Mouse (Mus musculus) midbrain, embryonic 11.5 days (tissue): ENCODE results near the gene Gm45062. TPM values are rescaled to one million over a fixed set of nuclear protein-coding genes. Genes with fewer than 3 reads are reported as not detected.
"Not testable (repeated sequence)": the region's sequence is repeated elsewhere in the genome, so short reads cannot be mapped to it uniquely, and the experiment has no call there.

Experiments
- ATAC-seq: fragments of 200-750 bp; cut with Nextera tagmentation; 2 replicates; pipeline ENCODE4 v1.8.0; 2017; ENCODE audit warnings: moderate TSS enrichment, moderate library complexity; ENCODE audit not compliant: low FRiP score
- DNase-seq: peaks from one replicate; pipeline ENCODE4 v3.0.0; 2015; ENCODE audit warnings: low spot score; ENCODE audit errors: missing footprints
- H3K27ac ChIP-seq: fragments of 300-500 bp; sonication (generic); 2 replicates; pipeline ENCODE4 v1.5.1; 2014; ENCODE audit warnings: low read depth, low read length
- H3K27me3 ChIP-seq: fragments of 300-500 bp; sonication (generic); 2 replicates; pipeline ENCODE4 v1.6.1; 2014; ENCODE audit warnings: mild to moderate bottlenecking, low read length, moderate library complexity, mixed read lengths; ENCODE audit not compliant: control insufficient read depth, insufficient read depth
- H3K36me3 ChIP-seq: fragments of 300-500 bp; sonication (generic); 2 replicates; pipeline ENCODE4 v1.6.1; 2014; ENCODE audit warnings: mild to moderate bottlenecking, low read length, moderate library complexity, mixed read lengths; ENCODE audit not compliant: control insufficient read depth, insufficient read depth
- H3K4me1 ChIP-seq: fragments of 300-500 bp; sonication (generic); 2 replicates; pipeline ENCODE4 v1.6.1; 2014; ENCODE audit warnings: low read length; ENCODE audit not compliant: control insufficient read depth, insufficient read depth
- H3K4me2 ChIP-seq: fragments of 300-500 bp; sonication (generic); 2 replicates; pipeline ENCODE4 v1.6.1; 2014; ENCODE audit warnings: mild to moderate bottlenecking, moderate library complexity
- H3K4me3 ChIP-seq: fragments of 300-500 bp; sonication (generic); 2 replicates; pipeline ENCODE4 v1.5.1; 2014; ENCODE audit warnings: low read depth, low read length
- H3K9ac ChIP-seq: fragments of 300-500 bp; sonication (generic); 2 replicates; pipeline ENCODE4 v1.6.1; 2014; ENCODE audit warnings: low read length
- H3K9me3 ChIP-seq: fragments of 300-500 bp; sonication (generic); 2 replicates; pipeline ENCODE4 v1.6.1; 2016; ENCODE audit warnings: low read length; ENCODE audit not compliant: control insufficient read depth
- WGBS: fragments of 180-500 bp; shearing (Covaris S2); extraction: QIAGEN DNeasy Blood & Tissue Kit; methylation state at CpG from one replicate; pipeline ENCODE4 v1.1.7; 2014; 5-methylcytosine and 5-hydroxymethylcytosine counted together
- polyA plus RNA-seq: library from polyadenylated mRNA; unstranded; fragments of >200 nt; fragmentation: Nextera tagmentation; extraction: Ambion mirVana; gene quantifications from 2 replicates; pipeline ENCODE4 v1.2.1, GENCODE M21; 2014

The Gm45062 gene
- polyA plus RNA-seq, 1 experiment from 2014 or later, result 15.6 TPM

DNA sequence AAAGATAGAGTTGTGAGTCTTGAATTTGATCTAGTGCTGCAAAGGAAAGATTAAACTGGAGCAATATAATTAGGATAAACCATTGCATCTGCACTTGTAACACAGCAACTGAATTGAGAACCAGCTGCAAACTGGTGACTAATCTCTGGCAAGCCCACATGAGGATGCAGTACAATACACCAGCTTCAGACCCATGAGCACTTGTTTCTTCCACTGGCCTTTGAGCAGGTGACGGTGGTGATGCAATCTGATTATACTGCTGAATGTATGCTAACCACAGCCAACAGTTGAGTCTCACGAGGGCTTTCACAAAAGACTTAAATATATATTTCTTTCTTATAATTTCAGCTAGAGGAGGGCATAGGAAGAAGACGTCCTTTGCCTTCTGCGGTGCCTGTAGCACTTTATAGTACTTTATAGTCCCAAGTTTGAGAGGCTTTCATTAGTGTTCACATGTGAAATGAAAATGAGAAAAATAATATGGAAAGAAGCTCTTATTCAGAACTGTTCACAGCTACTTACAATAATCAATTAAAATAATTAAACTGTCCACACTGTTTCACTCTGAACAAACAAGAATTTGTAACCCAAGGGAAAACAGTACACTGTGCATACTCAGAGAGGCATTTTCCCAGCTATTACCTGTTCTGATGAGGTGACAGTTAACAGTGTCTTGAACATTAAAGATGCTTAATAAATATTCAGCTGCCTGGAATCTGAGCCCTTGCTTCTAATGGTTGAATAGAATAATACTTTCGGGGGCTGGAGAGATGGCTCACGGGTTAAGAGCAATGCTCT is 40.0 kb downstream of the Gm45062 start:
- Histone ChIP-seq H3K4me3 (no peak overlapping the region), H3K9me3 (no peaks in the 10 kb centered on the region), H3K27me3 (no peaks in the 10 kb centered on the region), H3K27ac (no peak overlapping the region), H3K4me1 (no peaks in the 10 kb centered on the region), H3K9ac (no peak overlapping the region), H3K36me3 (no peaks in the 10 kb centered on the region), H3K4me2 (no peak overlapping the region)
- DNase-seq, result no peak
- 0 out of 2 replicates have a peak, but pooled peaks have one; percentile 55 for ATAC-seq
- 80% methylated on average over 6 of the region's 6 CpGs for WGBS

DNA sequence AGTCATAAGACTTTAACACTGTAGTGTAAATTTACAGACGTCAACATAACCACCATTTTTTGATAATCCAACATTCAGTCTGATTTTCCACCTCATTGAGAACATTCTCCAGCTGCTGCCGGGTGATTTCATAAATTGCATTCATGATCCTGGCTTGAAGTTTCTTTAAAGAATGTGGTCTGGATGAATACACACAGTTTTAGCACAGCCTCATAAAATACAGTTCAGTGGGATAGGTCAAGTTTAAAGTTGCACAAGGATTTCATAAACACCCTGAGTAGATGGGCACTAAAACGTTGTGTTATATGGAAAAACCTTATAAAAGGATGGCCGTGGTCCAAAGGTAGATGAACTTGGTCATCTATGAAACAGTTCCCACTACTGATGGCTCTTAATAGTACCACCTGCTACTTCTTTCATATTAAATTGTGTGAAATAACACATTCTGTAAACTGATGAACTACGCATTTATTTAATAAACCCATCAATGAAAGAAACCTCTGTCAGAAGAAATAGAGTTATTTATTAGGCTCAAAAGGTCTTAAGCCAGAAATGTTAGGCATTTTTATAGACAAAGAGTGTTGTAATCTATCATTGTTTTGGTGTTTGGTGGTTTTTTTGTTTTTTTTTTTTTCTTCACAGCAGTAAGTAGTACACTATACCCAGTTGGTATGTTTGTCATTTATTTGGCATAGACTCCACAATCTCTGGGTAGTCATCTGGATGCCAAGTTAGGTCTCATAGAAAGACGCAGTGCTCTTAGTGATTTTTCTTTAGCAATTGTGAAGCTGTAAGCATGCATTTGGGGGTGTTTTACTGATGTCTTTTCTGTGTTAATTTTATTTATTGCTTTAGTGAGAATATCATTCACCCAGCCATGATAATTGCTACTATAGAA is 48.9 kb downstream of the Gm45062 start:
- ATAC-seq (no peak), DNase-seq (no peak)
- WGBS, result 87% methylated on average over 6 of the region's 6 CpGs
- Histone ChIP-seq H3K4me2 (no peak overlapping the region), H3K36me3 (no peaks in the 10 kb centered on the region), H3K9me3 (no peaks in the 10 kb centered on the region), H3K27me3 (no peaks in the 10 kb centered on the region), H3K27ac (no peak overlapping the region), H3K4me1 (no peaks in the 10 kb centered on the region), H3K9ac (no peak overlapping the region), H3K4me3 (no peak overlapping the region)

DNA sequence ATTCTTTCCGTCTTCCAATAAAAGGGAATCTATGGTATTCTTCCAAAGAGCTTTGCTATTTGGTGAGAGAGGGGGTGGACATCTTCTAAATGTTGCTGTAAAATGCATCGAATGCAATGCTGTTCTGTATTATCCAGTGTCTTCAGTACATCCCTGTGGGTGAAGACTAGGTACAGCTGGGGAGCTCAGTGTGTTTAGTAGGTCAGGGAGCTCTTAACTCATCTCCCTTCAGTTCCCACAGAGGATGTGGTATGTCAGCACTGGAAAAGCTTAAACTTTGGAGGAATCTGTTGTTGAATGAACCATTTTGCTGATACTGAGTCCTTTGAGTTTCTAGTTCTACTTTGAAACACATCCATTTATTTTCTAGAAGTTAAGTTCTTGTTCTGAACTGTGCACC is 53.3 kb downstream of the Gm45062 start:
- no peaks in the 10 kb centered on the region for H3K4me1 ChIP-seq
- H3K27me3 ChIP-seq, result no peaks in the 10 kb centered on the region
- H3K27ac ChIP-seq, result no peak overlapping the region
- no peak for ATAC-seq
- DNase-seq, result no peak
- H3K4me3 ChIP-seq, result no peak overlapping the region
- H3K4me2 ChIP-seq, result no peak overlapping the region
- 89% methylated on average over 2 of the region's 2 CpGs for WGBS
- H3K9ac ChIP-seq, result no peak overlapping the region
- no peaks in the 10 kb centered on the region for H3K36me3 ChIP-seq
- H3K9me3 ChIP-seq, result no peaks in the 10 kb centered on the region

DNA sequence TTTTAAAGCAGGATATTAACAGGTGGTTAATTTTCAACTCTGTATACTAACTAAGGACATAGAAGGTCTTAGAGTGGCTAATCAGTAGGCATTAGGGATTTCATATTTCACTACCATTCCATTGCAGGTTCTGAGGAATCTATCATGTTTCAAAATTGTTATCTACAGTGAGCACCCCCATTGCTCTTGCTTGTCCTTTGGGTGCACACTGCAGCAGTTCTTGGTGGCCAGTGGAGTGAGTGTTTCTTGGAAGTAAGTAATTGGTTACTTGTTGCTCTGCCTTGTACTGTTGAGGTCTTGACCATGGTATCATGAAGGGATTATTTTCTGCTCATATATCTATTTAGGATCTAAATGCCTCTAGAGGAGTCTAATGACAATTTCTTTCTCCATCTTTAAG is 57.0 kb downstream of the Gm45062 start:
- no peak overlapping the region for H3K27ac ChIP-seq
- H3K9me3 ChIP-seq, result no peaks in the 10 kb centered on the region
- no peak for DNase-seq
- H3K9ac ChIP-seq, result no peak overlapping the region
- H3K4me2 ChIP-seq, result no peak overlapping the region
- H3K4me3 ChIP-seq, result no peak overlapping the region
- no peaks in the 10 kb centered on the region for H3K36me3 ChIP-seq
- no peak for ATAC-seq
- no peaks in the 10 kb centered on the region for H3K4me1 ChIP-seq
- H3K27me3 ChIP-seq, result no peaks in the 10 kb centered on the region

DNA sequence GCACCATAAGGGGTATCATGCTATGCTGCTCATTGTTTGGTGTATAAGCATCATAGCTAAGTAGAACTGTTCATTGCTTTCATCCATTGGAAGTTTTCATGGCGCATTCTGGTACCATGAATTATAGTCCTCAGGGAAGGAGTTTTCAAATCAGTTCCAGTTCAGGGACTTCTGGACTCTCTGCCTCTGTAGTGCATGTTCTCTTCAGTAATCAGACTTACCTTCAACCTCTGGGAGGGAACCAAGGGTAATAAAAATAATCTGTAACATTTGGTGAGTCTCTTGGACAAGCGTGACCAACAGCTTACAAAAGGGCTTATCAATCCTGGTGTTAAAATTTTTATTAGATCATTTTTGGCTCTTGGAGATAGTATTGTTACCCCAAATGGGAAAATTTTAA is 60.3 kb downstream of the Gm45062 start:
- no peak for ATAC-seq
- no peak overlapping the region for H3K4me3 ChIP-seq
- WGBS, result 98% methylated on average over 2 of the region's 2 CpGs

DNA sequence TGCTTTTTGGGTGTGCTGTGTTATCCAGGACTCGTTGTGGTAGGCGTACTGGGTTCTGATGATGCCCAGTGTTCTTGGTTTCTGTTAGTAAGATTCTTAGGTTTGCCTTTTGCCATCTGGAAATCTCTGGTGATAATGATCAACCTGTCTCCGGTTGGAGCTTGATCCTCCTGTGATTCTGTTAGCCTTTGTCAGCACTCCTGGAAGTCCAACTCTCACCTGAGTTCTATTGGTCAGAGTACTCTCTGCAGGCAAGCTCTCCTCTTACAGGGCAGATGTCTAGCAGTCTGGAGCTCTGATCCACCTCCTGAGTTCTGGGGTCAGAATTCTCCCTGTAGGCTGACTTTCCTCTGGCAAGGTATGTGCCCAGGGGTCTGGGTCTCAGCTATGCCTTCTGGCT is 72.2 kb downstream of the Gm45062 start:
- H3K4me3 ChIP-seq, H3K4me1 ChIP-seq, H3K27ac ChIP-seq, H3K27me3 ChIP-seq, ATAC-seq, H3K9me3 ChIP-seq, H3K36me3 ChIP-seq, DNase-seq, H3K4me2 ChIP-seq, H3K9ac ChIP-seq: not testable (repeated sequence)
- 86% methylated on average over 3 of the region's 3 CpGs for WGBS

More for the DNA sequence above, 60.3 kb downstream of the Gm45062 start:
- no peak for DNase-seq
- Histone ChIP-seq H3K27me3 (no peaks in the 10 kb centered on the region), H3K27ac (no peak overlapping the region), H3K36me3 (no peaks in the 10 kb centered on the region), H3K9me3 (no peaks in the 10 kb centered on the region), H3K4me1 (no peaks in the 10 kb centered on the region), H3K4me2 (no peak overlapping the region), H3K9ac (no peak overlapping the region)

DNA sequence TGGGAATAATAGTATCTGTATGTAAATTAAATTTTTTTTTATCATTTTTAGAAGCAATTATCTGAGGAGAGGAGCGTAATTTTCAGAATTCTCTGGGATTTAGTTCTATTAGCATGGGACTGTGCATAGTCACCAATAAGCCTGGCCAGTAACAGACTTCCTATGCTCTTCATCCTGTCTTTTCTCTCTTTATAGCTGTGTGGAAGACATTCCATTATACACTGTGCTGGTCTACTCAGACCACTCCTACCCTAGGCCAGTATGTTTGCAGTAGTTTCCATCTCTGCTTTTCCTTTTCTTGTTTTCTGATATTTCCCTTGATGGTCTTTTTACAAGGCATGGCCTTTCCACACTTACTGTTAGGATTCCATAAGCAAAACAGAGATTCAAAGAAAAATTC is 74.1 kb downstream of the Gm45062 start:
- no peaks in the 10 kb centered on the region for H3K27me3 ChIP-seq

DNA sequence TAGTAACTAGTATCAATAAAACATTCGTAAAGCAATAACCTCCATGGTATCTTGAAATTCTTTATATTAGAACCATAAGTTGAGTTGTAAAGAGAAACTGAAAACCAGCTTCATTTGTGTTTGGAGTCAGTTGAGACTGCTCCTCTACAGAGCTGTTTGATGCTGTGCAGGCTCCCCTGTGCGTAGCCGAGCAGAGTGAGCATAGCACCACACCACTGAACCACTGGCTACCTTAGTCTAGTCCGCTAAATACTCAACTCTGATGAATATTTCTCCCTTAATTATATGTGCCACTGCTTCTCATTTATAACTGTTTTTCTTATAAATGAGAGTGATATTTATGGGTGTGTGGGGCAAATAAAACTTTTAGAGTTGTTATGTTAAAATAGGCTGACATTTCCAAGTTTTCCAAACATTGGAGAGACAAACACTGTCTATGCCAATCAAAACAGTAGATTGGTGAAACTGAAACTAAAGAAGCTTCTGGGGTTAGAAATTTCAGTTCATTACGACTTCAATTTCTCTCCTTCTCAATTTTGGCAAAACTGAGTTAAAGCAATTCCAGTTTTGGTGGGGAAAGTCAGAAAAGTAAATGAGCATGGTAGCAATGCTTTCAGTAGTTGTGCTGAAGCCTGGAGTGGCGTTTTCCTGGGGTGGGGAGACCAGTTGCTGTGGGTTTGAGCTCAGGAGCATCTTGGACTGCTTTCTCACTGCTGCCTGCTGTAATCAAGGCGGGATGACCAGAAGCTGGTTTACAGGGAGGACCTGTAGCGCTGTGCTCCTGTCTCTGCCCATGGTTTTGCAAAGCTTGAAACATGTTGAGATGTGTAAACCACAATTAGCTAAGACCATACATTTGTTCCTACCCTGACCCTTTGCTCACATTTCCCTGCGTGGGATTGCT is 77.5 kb downstream of the Gm45062 start:
- no peak overlapping the region for H3K4me2 ChIP-seq
- DNase-seq (no peak), ATAC-seq (no peak)
- H3K9me3 ChIP-seq, result no peaks in the 10 kb centered on the region
- no peaks in the 10 kb centered on the region for H3K27me3 ChIP-seq
- no peak overlapping the region for H3K9ac ChIP-seq
- H3K27ac ChIP-seq, result no peak overlapping the region
- no peak overlapping the region for H3K4me3 ChIP-seq
- H3K4me1 ChIP-seq, result no peaks in the 10 kb centered on the region
- no peaks in the 10 kb centered on the region for H3K36me3 ChIP-seq
- 80% methylated on average over 9 of the region's 9 CpGs for WGBS

More for the DNA sequence above, 74.1 kb downstream of the Gm45062 start:
- no peak for ATAC-seq
- Histone ChIP-seq H3K4me2 (no peak overlapping the region), H3K9me3 (no peaks in the 10 kb centered on the region), H3K36me3 (no peaks in the 10 kb centered on the region), H3K4me3 (no peak overlapping the region), H3K27ac (no peak overlapping the region), H3K4me1 (no peaks in the 10 kb centered on the region), H3K9ac (no peak overlapping the region)
- WGBS, result 97% methylated on average over 1 of the region's 1 CpGs
- DNase-seq, result no peak
